Mouse (Mus musculus) heart, postnatal 25 days (tissue): ENCODE measurements around the gene Spata16. TPM values are rescaled to one million over a fixed set of nuclear protein-coding genes. Genes with fewer than 3 reads are reported as not detected.

Source experiments
- DNase-seq: peaks from one replicate; pipeline ENCODE4 v3.0.0; 2022; ENCODE audit warnings: low spot score
- intact Hi-C: fragments of 180-260 bp; cut with DNase I; formaldehyde crosslinking; loops from one replicate; pipeline ENCODE4 v1.15.1; 2025
- microRNA-seq: library from miRNA; unstranded; fragments of <30 nt; microRNA quantifications from one replicate; pipeline ENCODE4 v1.2.0, GENCODE M21; 2022
- total RNA-seq, 2 experiments: library from RNA; stranded (reverse); gene quantifications; 2 replicates each; pipeline ENCODE4 v1.2.3; 2021

Spata16 gene
- total RNA-seq, 2 experiments from 2014 or later = not detected

DNA sequence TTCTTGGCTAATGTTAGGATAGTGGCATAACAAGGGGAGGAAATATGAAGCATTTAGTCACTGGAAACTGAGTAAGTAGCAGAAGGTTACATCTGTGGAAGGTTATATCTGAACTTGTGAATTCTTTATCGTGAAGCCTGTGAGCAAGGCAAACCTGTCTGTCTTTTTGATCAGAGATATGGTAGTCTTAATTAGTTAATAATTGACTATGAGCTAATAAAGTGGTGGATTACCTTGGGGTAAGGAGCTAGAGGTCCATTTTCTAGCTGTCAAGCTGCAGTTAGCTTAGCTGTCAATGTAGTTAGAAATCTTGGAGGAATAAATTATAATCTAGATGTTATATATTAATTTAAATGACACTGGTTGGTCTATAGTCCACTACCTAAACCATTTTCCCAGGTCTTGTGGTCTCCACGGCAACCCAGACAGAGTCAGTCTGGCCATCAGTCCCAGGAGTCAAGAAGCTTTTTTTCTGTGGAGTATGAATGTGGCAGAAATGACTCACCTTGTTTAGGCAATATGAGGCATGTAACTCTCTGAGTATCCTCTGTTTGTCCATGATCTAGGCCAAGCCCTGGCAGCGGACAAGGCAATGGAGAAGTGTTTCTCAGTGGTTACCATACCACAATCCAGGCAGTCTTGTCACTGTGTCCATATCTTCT is 331.6 kb downstream of the Spata16 start:
- intact Hi-C loops = no loop called here
- no peak for DNase-seq

DNA sequence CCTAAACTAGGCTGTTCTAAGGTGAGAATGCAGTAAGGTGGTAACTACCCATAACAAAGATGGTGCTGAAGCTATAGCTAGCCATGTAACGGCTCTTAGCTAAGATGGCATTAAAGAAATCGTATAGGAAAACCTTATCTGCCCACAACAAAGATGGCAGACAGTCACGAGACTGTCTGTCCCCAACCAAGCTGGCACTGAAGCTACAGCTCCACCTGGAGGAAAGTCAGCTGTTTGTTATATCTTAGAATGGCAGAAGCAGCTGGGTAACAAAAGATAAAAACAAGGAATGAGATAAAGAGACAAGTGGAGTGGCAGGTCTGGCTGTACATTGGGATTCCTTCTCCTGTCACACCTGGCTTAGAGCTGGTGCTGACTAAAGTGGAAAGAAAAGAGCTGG is 333.1 kb downstream of the Spata16 start:
- intact Hi-C loops = no loop called here
- DNase-seq = no peak

- no peak for DNase-seq
- intact Hi-C loops = no loop called here
These were observed 333.9 kb downstream of the Spata16 start for GRCm38 (mm10) chr3:26971276-26971675.

GRCm38 (mm10) chr3:26972105-26972504 is 334.7 kb downstream of the Spata16 start:
- intact Hi-C loops = no loop called here
- no peak for DNase-seq

GRCm38 (mm10) chr3:26979603-26980002 is 342.2 kb downstream of the Spata16 start:
- DNase-seq = no peak
- intact Hi-C loops = no loop called here

DNA sequence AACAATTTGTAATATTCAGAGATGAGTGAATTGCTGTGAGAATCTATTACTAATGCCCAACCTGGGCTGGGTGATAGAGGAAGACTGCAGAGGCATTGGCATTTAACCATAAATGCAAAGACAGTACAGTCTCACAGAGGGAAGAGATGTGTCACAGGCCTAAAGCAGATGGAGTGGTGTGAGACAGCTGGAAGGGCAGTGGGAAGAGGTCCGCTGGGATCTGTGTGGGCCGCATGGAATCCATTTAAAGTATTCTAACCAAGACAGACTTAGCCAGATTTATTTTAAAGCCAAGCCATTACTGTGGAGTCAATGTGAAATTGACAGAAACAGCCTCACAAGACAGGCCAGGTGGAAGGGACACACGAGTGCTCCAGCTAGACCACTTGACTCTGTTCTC is 343.0 kb downstream of the Spata16 start:
- DNase-seq = no peak
- intact Hi-C loops = no loop called here

GRCm38 (mm10) chr3:26981979-26982623 is 344.7 kb downstream of the Spata16 start:
- no peak for DNase-seq
- intact Hi-C loops = no loop called here

GRCm38 (mm10) chr3:26983749-26984148 is 346.3 kb downstream of the Spata16 start:
- DNase-seq = no peak
- intact Hi-C loops = no loop called here

- intact Hi-C loops = no loop called here
- no peak for DNase-seq
These were observed 369.4 kb downstream of the Spata16 start for GRCm38 (mm10) chr3:27006844-27007243.

- intact Hi-C loops = no loop called here
- no peak for DNase-seq
These were observed 390.5 kb downstream of the Spata16 start for GRCm38 (mm10) chr3:27027957-27028356.

DNA sequence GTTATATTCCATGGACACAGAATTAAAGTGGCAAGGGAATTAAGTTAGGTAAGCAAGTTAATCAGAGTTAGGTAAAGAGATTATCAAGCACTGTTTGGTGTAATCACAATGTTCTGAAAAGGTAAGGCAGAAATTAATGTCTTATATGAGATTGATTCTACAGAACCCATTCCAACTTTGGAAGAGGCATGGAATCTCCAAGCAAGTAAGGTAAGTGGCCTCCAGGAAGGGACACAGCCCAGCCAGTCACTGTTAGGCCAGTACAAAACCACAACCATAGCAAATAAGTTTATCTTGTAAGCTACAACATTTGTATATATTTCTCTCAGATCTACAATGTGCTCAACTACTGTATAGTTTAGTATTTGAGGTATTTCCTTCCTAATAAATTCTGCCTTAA is 391.1 kb downstream of the Spata16 start:
- no peak for DNase-seq
- intact Hi-C loops = no loop called here

DNA sequence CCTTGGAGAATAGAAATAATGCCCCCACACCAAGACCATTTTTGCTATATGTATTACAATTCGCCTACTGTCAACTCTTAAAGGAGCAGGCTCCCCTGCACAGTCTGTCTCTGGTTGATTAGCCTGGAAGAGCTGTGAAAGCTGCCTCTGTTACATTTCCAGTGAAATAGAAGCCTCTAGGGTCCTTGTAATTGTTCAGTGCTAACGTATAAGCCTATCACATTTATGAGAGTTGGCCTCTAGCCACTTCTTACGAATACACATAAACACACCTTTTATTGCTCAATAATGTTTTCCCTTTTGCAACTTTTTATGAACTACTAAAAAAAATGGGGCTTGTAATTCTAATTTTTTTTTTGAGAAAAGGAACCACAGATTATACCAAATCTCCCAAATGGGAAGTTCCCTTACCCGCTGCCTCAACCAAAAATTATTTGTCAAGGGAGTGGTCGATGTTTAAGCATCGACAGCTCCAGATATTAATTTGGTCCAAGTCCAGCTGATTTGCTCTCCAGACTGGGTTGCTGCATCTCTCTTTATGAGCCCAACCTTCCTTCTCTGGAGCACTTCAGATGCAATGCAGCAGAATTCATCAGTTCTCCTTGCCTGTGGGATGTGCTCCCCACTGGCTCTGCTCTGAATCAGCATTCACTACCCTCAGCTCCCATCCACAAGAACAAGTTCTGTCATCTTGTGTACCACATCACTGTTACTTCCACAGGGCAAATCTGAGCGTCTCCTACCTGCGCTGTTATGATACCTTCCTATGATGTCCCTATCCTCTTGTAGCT is 392.8 kb downstream of the Spata16 start:
- no peak for DNase-seq
- intact Hi-C loops = no loop called here

Small RNA genes within 50 kb of the gene (microRNA-seq; reads per million reads assigned to microRNA genes)
- not detected for gene Gm25773
- gene Gm44464 = not detected
